Mouse (Mus musculus): Measurements from ENCODE around the gene C1s1.

- TF ChIP-seq CTCF (IDR thresholded peaks at IDR 0.05; ENCODE audit: low read depth) (no peak), EP300 (optimal IDR thresholded peaks at IDR 0.05) (no peak)
These were observed 50.7 kb downstream of the C1s1 start for GRCm38 (mm10) chr6:124491427-124491826.
